Mouse (Mus musculus) testis, postnatal 14 days (tissue): ENCODE results near the gene Sema5a.
A peak's percentile ranks its signal among the peaks of the same experiment; 100 is the strongest.

Experiments
- DNase-seq: peaks from one replicate; pipeline ENCODE4 v3.0.0; 2021; ENCODE audit warnings: low spot score

The Sema5a gene

GRCm38 (mm10) chr15:32447558-32448349 is 203.1 kb downstream of the Sema5a start:
- DNase-seq = no peak

- no peak for DNase-seq
Observed at GRCm38 (mm10) chr15:32459046-32459445, 214.4 kb downstream of the Sema5a start.

GRCm38 (mm10) chr15:32460238-32460637 is 215.6 kb downstream of the Sema5a start:
- DNase-seq = no peak

GRCm38 (mm10) chr15:32471480-32472050 is 227.0 kb downstream of the Sema5a start:
- DNase-seq = no peak

GRCm38 (mm10) chr15:32480747-32481146 is 236.1 kb downstream of the Sema5a start:
- DNase-seq = no peak

- DNase-seq = no peak
Observed at GRCm38 (mm10) chr15:32485064-32485964, 240.7 kb downstream of the Sema5a start.

GRCm38 (mm10) chr15:32487968-32488367 is 243.4 kb downstream of the Sema5a start:
- no peak for DNase-seq

GRCm38 (mm10) chr15:32494219-32494618 is 249.6 kb downstream of the Sema5a start:
- DNase-seq = peak; percentile 11

- no peak for DNase-seq
Observed at GRCm38 (mm10) chr15:32494899-32495298, 250.3 kb downstream of the Sema5a start.

- DNase-seq = no peak
Observed at GRCm38 (mm10) chr15:32496880-32497279, 252.3 kb downstream of the Sema5a start.

- no peak for DNase-seq
Observed at GRCm38 (mm10) chr15:32505941-32506340, 261.3 kb downstream of the Sema5a start.

- no peak for DNase-seq
Observed at GRCm38 (mm10) chr15:32508282-32508681, 263.7 kb downstream of the Sema5a start.

GRCm38 (mm10) chr15:32514877-32515276 is 270.3 kb downstream of the Sema5a start:
- DNase-seq = no peak

GRCm38 (mm10) chr15:32517954-32518353 is 273.3 kb downstream of the Sema5a start:
- no peak for DNase-seq

GRCm38 (mm10) chr15:32532539-32532938 is 287.9 kb downstream of the Sema5a start:
- no peak for DNase-seq

GRCm38 (mm10) chr15:32533541-32534080 is 289.0 kb downstream of the Sema5a start:
- no peak for DNase-seq

- no peak for DNase-seq
Observed at GRCm38 (mm10) chr15:32536755-32537503, 292.3 kb downstream of the Sema5a start.

GRCm38 (mm10) chr15:32537504-32537792 is 292.8 kb downstream of the Sema5a start:
- DNase-seq = no peak

GRCm38 (mm10) chr15:32538092-32538491 is 293.5 kb downstream of the Sema5a start:
- DNase-seq = no peak

GRCm38 (mm10) chr15:32542746-32543145 is 298.1 kb downstream of the Sema5a start:
- no peak for DNase-seq

GRCm38 (mm10) chr15:32543181-32543580 is 298.6 kb downstream of the Sema5a start:
- DNase-seq = no peak

- no peak for DNase-seq
Observed at GRCm38 (mm10) chr15:32545455-32545854, 300.8 kb downstream of the Sema5a start.
